Mouse (Mus musculus) liver, embryonic 12.5 days (tissue): ENCODE measurements around the gene Gm7358. TPM values are rescaled to one million over a fixed set of nuclear protein-coding genes. Genes with fewer than 3 reads are reported as not detected.
"Not testable (repeated sequence)": the region's sequence is repeated elsewhere in the genome, so short reads cannot be mapped to it uniquely, and the experiment has no call there.

Experiments used
- ATAC-seq: fragments of 200-750 bp; cut with Nextera tagmentation; 2 replicates; pipeline ENCODE4 v1.8.0; 2017; ENCODE audit warnings: moderate number of reproducible peaks, mild to moderate bottlenecking, moderate library complexity
- H3K27ac ChIP-seq: fragments of 300-500 bp; sonication (generic); 2 replicates; pipeline ENCODE4 v1.5.1; 2016; ENCODE audit warnings: mild to moderate bottlenecking
- H3K27me3 ChIP-seq: fragments of 300-500 bp; sonication (generic); replicated peaks from 2 replicates; pipeline ENCODE4 v1.6.1; 2016; ENCODE audit warnings: mild to moderate bottlenecking, moderate library complexity
- H3K36me3 ChIP-seq: fragments of 300-500 bp; sonication (generic); 2 replicates; pipeline ENCODE4 v1.6.1; 2016; ENCODE audit warnings: mild to moderate bottlenecking, moderate library complexity
- H3K4me1 ChIP-seq: fragments of 300-500 bp; sonication (generic); 2 replicates; pipeline ENCODE4 v1.6.1; 2016
- H3K4me2 ChIP-seq: fragments of 300-500 bp; sonication (generic); 2 replicates; pipeline ENCODE4 v1.6.1; 2016; ENCODE audit warnings: mild to moderate bottlenecking, moderate library complexity
- H3K4me3 ChIP-seq: fragments of 300-500 bp; sonication (generic); 2 replicates; pipeline ENCODE4 v1.5.1; 2016; ENCODE audit warnings: mild to moderate bottlenecking, moderate library complexity
- H3K9ac ChIP-seq: fragments of 300-500 bp; sonication (generic); 2 replicates; pipeline ENCODE4 v1.6.1; 2016; ENCODE audit warnings: mild to moderate bottlenecking, moderate library complexity
- H3K9me3 ChIP-seq: fragments of 300-500 bp; sonication (generic); replicated peaks from 2 replicates; pipeline ENCODE4 v1.6.1; 2016; ENCODE audit warnings: mild to moderate bottlenecking, moderate library complexity
- WGBS: fragments of 180-500 bp; shearing (Covaris S2); methylation state at CpG from one replicate; pipeline ENCODE4 v1.1.7; 2016; ENCODE audit not compliant: insufficient replicate concordance; 5-methylcytosine and 5-hydroxymethylcytosine counted together
- polyA plus RNA-seq: library from polyadenylated mRNA; unstranded; fragments of >200 nt; fragmentation: Nextera tagmentation; extraction: Ambion mirVana; gene quantifications from 2 replicates; pipeline ENCODE4 v1.2.1, GENCODE M21; 2016

Gm7358 gene
- not detected in 2 replicates for polyA plus RNA-seq

DNA sequence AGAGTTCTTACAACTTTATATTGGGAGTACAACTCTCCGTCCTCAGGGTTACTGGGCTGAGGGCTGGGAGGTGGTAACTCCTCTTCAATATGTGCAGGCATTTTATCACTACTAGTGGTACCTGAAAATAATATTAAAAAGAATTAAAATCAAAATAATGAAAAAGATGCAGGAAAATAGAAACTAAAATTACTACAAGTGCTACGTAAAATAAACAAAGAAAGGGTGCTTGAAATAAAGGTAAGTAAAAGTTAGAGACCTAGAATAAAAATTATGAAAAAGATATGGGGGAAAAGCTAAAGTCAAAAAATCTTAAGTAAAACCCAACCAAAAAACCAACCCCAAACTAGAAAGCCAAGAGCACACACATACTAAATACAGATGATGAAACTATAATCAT is at the start of gene Gm7358:
TSS of gene Gm7358 (minus strand) at position 101 of the 400 bp plus-strand sequence.
- not testable (repeated sequence) for H3K4me1 ChIP-seq, H3K9ac ChIP-seq, H3K36me3 ChIP-seq, H3K4me3 ChIP-seq, H3K27ac ChIP-seq, H3K4me2 ChIP-seq, H3K9me3 ChIP-seq, ATAC-seq, H3K27me3 ChIP-seq
- 45% methylated on average over 1 of the region's 2 CpGs for WGBS

DNA sequence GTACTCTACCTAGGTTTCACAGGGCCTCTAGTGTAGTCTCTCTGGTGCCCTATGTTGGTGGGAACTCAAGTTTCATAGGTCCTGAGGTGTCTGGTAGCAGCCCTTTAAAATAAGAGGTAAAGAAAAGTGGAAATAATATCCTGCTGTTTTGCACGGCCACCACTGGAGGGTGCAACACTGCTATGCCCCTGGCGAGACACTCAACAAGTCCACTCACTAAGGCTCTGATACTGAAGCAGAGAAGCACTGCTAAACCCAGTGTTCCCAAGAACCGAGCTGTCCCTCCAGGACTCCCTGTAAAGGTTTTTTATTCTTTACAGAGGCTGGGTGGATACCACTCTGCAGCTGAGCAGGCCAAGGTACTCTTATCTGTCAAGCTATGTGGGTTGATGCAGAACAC is 43.7 kb upstream of the Gm7358 start:
- H3K4me2 ChIP-seq: not testable (repeated sequence)

DNA sequence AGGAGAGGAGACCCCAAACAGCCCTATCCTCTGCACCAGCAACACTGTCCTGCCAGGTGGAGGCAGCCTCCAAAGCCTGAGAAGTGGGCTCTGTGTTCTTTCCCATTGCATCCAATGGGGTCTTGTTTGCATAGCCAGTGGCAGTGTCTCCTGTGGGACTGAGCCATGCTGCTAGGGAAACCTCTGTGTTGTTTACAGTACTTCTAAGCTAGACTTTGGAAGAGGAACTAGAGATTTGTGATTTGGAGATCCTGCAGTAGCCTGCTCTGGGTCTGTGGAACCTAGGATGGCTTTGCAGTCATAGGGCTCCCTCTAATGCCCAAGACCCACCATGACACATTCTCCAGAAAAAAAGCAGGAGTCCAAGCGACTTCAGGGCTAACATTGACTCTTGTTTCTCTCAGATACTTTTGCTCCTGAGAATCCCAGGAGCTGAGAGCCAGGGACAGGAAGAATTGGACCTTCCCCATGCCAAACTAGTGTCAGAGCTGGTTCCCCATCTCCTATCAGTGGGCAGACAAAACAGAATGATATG is 42.2 kb upstream of the Gm7358 start:
- not testable (repeated sequence) for H3K9ac ChIP-seq, ATAC-seq, H3K4me1 ChIP-seq, H3K4me2 ChIP-seq, H3K27ac ChIP-seq, H3K4me3 ChIP-seq, H3K36me3 ChIP-seq, H3K27me3 ChIP-seq, H3K9me3 ChIP-seq
- WGBS: 7% methylated on average over 1 of the region's 1 CpGs

More for the DNA sequence above, 43.7 kb upstream of the Gm7358 start:
- H3K27ac ChIP-seq, H3K36me3 ChIP-seq, H3K9ac ChIP-seq, H3K9me3 ChIP-seq, H3K27me3 ChIP-seq, H3K4me1 ChIP-seq, H3K4me3 ChIP-seq, ATAC-seq: not testable (repeated sequence)
- WGBS: 19% methylated on average over 3 of the region's 3 CpGs

DNA sequence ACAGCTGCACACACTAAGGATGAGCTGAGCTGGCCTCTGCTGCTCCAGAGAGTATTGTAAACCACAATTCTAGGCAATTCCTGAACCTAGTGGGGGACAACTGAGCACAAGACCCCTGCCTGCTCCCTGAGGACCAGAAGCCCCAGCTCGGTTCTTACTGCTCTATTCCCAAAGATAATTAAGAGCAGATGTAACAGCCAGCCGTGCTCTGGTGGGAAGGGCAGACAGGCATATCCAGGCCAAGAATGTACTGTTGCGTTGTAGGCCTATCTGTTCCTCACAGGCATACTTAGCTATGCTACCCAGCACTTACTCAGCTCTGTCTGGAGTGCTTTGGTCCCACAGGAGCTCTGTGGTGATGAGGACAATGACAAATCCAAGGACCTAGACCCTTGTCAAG is 40.6 kb upstream of the Gm7358 start:
- H3K4me1 ChIP-seq, H3K27me3 ChIP-seq, H3K36me3 ChIP-seq, H3K27ac ChIP-seq, ATAC-seq, H3K4me3 ChIP-seq, H3K9me3 ChIP-seq, H3K4me2 ChIP-seq, H3K9ac ChIP-seq: not testable (repeated sequence)
- 60% methylated on average over 3 of the region's 3 CpGs for WGBS

DNA sequence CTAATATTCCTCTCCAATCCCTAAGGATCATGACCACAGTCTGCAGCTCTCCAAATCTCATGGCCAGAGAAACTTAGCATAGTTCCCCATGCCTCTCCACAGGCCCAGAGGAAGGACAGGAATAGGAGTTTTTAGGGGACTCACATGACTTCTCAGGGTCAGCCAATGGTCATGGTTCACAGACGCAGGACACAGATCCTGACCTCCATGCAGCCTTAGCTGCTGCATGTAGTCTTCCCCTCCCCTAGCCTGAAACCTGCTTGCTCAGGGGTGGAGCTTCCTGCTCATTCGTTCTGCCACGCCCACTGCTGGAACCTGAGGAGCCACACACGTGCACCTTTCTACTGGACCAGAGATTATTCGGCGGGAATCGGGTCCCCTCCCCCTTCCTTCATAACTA is 34.8 kb upstream of the Gm7358 start:
- not testable (repeated sequence) for H3K4me1 ChIP-seq, H3K9ac ChIP-seq, H3K27me3 ChIP-seq, H3K4me3 ChIP-seq, H3K27ac ChIP-seq, H3K4me2 ChIP-seq, H3K9me3 ChIP-seq, H3K36me3 ChIP-seq
- WGBS: 36% methylated on average over 3 of the region's 7 CpGs
- ATAC-seq: peak; percentile 58

DNA sequence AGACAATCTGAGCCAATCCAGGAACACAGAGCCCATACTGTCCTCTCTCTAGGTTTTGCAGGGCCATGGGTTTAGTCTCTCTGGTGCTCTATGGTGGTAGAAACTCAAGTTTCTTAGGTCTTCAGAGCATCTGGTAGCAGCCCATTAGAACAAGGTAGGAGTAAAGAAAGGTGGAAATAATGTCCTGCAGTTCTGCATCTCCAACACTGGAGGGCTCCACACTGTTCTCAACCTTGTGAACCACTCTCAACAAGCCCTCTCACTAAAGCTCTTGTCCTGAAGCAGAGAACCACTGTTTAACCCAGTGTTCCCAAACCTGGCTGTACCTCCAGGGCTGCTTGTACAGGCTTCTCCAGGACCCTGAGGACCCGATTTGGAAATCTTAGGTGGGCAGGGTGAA is 27.3 kb upstream of the Gm7358 start:
- H3K27me3 ChIP-seq, ATAC-seq, H3K9ac ChIP-seq, H3K4me2 ChIP-seq, H3K4me3 ChIP-seq, H3K36me3 ChIP-seq, H3K4me1 ChIP-seq, H3K27ac ChIP-seq, H3K9me3 ChIP-seq: not testable (repeated sequence)
- WGBS: 6% methylated on average over 1 of the region's 1 CpGs

DNA sequence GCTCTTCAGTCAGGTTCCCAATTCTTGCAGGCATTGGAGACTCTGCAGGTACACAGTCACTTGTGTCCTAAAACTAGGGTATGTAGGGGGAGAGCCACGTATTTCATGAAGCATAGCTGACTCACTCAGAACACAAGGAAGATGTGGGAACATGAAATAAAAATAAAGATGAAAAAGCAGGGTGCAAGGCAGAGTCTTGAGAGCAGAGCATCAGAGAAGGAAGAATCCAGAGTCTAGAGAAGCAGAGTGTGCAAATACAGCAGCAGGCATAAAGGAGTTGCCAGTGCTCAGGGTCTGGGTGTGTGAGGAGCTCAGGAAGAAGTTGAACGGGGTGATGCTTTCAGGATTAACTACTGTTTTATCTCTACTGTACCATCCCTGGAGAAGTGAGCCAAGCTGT is 17.5 kb downstream of the Gm7358 start:
- H3K27me3 ChIP-seq, H3K4me2 ChIP-seq, ATAC-seq, H3K9me3 ChIP-seq, H3K9ac ChIP-seq, H3K36me3 ChIP-seq, H3K4me1 ChIP-seq, H3K27ac ChIP-seq, H3K4me3 ChIP-seq: not testable (repeated sequence)
- 53% methylated on average over 1 of the region's 2 CpGs for WGBS

DNA sequence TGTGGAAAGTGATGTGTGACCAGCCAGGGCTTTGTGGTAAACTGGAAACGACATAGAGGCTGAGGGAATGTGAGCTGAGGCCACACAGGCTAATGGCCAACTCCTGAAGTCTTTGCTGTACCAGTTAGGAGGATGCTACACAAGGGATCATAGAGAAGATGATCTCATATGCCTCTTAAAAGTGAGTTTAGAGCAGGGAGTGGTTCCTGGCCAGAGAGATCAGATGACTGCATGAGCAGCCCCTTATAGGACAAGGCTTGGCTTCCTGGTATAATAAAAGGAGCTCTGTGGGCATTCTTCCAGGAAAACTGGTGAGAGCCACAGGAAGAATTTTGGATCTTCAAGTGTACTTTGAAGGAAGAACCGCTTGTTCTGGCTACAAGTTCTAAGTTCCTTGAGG is 22.3 kb downstream of the Gm7358 start:
- not testable (repeated sequence) for H3K4me1 ChIP-seq, H3K27ac ChIP-seq, H3K4me3 ChIP-seq, H3K4me2 ChIP-seq, H3K9ac ChIP-seq, H3K27me3 ChIP-seq, ATAC-seq, H3K36me3 ChIP-seq, H3K9me3 ChIP-seq
- WGBS: 26% methylated on average over 1 of the region's 2 CpGs

DNA sequence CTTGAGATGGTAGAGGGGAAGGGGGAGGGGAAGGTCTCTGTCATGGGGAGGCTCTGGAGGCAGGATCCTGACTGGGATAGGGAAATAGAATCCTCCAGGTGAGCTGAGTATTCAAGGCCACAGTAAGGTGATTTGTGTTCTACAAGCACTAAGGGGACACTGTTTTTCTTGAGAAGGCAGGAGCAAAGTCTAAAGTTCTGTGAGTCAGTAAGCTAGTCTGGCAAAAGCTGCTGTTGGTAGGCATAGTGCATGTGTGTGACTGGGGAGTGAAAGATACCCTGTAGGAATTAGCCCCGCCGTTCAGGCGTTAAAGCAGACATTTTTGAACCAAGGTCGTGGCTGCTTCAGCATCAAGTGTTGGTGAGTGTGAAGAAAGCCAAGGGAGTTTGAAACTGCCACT is 23.2 kb downstream of the Gm7358 start:
- H3K4me3 ChIP-seq, H3K9ac ChIP-seq, H3K36me3 ChIP-seq, H3K4me2 ChIP-seq, H3K27ac ChIP-seq, H3K27me3 ChIP-seq, ATAC-seq, H3K9me3 ChIP-seq, H3K4me1 ChIP-seq: not testable (repeated sequence)
- WGBS: 73% methylated on average over 4 of the region's 4 CpGs

Other genes with a start within 250 kb of the Gm7358 start
- not detected in 2 replicates for gene Gm7168, start 111.2 kb downstream of the Gm7358 start, polyA plus RNA-seq
- not detected in 2 replicates for gene Gm7356, start 55.8 kb downstream of the Gm7358 start, polyA plus RNA-seq
- 0.85 and 1.4 TPM in 2 replicates for gene Dact2, start 144.8 kb upstream of the Gm7358 start, polyA plus RNA-seq
- 5.9 and 6.9 TPM in 2 replicates for gene Smoc2, start 220.0 kb upstream of the Gm7358 start, polyA plus RNA-seq